Mouse (Mus musculus) C2C12 (cell line): ENCODE results near the gene Katnbl1.

ENCODE experiments used
- CEBPB ChIP-seq: IDR thresholded peaks from one replicate; pipeline ENCODE4 v1.6.1; 2011; ENCODE audit warnings: low read depth, mild to moderate bottlenecking, control low read depth, moderate library complexity
- CTCF ChIP-seq: IDR thresholded peaks from one replicate; pipeline ENCODE4 v1.5.1; 2011; ENCODE audit not compliant: control insufficient read depth, insufficient read depth, insufficient read length
- FOSL1 ChIP-seq: IDR thresholded peaks from one replicate; pipeline ENCODE4 v1.8.0; 2011; ENCODE audit warnings: mild to moderate bottlenecking, low read length; ENCODE audit not compliant: poor library complexity, insufficient read depth, severe bottlenecking
- MAX ChIP-seq: IDR thresholded peaks from one replicate; pipeline ENCODE4 v1.6.1; 2011; ENCODE audit warnings: mild to moderate bottlenecking, control low read depth
- MYOD1 ChIP-seq: IDR thresholded peaks from one replicate; pipeline ENCODE4 v1.6.1; 2011; ENCODE audit warnings: low read depth; ENCODE audit not compliant: control insufficient read depth, insufficient read length
- MYOG ChIP-seq: IDR thresholded peaks from one replicate; pipeline ENCODE4 v1.6.1; 2011; ENCODE audit not compliant: control insufficient read depth, insufficient read length; ENCODE audit errors: extremely low read depth
- USF1 ChIP-seq: IDR thresholded peaks from one replicate; pipeline ENCODE4 v1.6.1; 2011; ENCODE audit warnings: low read depth, mild to moderate bottlenecking, control low read depth, moderate library complexity

GRCm38 (mm10) chr2:112430403-112430802, 51.4 kb downstream of the Katnbl1 start:
- TF ChIP-seq CTCF = no peak
- peak; percentile 79 for TF ChIP-seq MYOD1
- no peak for TF ChIP-seq MAX
- TF ChIP-seq MYOG = no peak
- peak; percentile 79 for TF ChIP-seq USF1
- TF ChIP-seq CEBPB = no peak
- no peak for TF ChIP-seq FOSL1
